Mouse (Mus musculus) CD4-positive, CD25-positive, alpha-beta regulatory T cell, adult 4 months (primary cell): ENCODE results near the gene Mrpl18. TPM values are rescaled to one million over a fixed set of nuclear protein-coding genes. Genes with fewer than 3 reads are reported as not detected.
"Not testable (repeated sequence)": the region's sequence is repeated elsewhere in the genome, so short reads cannot be mapped to it uniquely, and the experiment has no call there.

Experiments used
- ATAC-seq: one replicate; pipeline ENCODE4 v1.8.0; 2017
- polyA plus RNA-seq, 2 experiments: library from polyadenylated mRNA; unstranded; fragments of 100-300 nt; shearing (Covaris generic); gene quantifications; one replicate each; pipeline ENCODE4 v1.2.1; 2017

The Mrpl18 gene
- polyA plus RNA-seq, 2 experiments from 2014 or later: 187 to 190 TPM

DNA sequence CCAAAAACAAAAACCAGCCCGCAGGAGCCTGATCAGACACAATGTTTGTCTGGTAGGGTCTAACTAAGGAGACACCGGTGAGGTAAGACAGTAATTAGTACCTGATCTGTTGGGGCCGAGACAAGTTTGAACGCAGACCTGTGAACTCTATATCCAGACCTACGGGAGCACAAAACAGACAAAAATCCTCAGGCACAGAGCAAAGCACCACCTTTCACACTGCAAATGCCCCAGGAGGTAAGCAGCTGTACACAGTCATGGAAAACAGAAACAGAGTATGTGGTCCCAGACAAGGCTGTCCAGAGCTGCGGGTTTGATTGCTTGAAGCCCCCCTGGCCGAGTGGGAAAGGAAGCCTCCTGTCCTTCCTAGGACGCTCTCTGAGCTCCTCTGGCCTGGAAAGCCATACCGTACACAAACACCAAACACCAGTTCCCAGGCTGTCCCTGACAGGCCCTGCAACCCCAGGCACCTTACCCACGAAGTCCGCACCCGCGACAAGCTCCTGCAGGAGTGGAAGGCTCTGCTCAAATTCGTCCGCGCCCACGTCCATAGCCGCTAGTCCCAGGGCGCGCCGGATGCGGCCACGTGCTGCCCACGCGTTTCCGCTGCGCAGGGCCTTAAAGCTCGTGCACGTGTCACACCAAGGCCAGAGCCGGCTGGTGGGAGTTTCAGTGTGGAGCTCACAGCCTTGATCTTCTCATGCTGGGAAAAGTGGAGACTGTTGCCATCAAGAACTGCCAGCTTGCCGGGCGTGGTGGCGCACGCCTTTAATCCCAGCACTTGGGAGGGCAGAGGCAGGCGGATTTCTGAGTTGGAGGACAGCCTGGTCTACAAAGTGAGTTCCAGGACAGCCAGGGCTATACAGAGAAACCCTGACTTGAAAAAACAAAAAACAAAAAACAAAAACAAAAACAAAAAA lies 6.5 kb downstream of the Mrpl18 start, which contains the start of gene Pnldc1:
Gene Pnldc1 (minus strand): TSS at position 870 of the 920 bp plus-strand sequence.
- ATAC-seq: no peak

GRCm38 (mm10) chr17:12906436-12906835 lies 9.7 kb downstream of the Mrpl18 start:
- no peak for ATAC-seq

- no peak for ATAC-seq
These were observed 10.3 kb downstream of the Mrpl18 start for GRCm38 (mm10) chr17:12905810-12906209.

DNA sequence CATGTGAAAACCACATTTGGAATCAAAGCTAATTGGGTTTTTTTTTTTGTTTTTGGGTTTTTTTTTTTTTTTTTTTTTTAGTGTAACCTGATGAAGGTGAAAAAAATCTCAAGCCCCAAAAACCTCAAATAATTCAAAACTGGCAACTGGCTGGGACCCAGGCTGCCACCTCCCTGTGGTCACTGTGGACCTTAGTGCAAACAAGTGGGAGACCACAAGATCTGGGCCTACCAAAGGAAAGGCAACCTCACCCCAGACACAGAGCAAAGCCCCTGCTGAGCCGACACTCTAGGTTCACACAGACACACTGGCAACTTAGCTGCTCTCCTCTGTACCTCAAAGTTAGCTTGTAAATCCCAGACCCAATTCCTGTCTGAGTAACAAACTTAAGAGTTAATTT lies 11.8 kb downstream of the Mrpl18 start:
- ATAC-seq: no peak

- ATAC-seq: no peak
These were observed 12.5 kb downstream of the Mrpl18 start for GRCm38 (mm10) chr17:12903372-12904333.

DNA sequence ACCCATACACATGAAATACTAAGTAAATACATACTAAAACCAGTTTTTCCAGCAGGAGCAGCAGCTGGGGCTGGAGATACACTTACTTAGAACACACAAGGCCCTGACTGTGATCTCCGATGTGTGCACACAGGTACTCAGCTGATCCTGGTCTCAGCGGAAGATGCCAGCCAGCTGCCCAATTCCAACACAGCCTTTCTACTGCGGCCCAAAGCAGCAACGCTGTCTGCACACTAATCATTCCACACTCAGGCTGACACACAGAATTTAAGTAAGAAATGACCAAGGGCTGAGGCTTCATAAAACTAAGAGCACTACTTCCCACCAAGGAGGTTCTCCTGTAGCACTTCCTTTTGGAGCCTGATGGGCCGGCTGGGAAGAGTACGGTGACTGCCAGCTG lies 13.9 kb downstream of the Mrpl18 start:
- no peak for ATAC-seq

DNA sequence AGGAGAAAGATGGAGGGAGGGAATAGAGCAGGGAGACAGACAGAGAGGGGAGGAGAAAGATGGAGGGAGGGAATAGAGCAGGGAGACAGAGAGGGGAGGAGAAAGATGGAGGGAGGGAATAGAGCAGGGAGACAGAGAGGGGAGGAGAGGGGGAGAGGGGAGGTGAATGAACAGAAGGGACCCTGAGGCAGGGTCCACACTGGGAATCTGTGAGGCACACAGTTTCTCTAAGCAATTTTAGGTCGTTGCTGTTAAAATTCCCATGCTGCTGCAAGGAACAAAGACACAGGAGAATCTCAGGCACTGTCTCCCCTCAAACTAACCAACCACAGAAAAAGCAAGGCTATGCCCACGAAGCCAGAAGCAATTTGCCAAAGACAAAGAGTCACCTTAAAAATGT lies 17.5 kb downstream of the Mrpl18 start:
- ATAC-seq: not testable (repeated sequence)

GRCm38 (mm10) chr17:12897674-12898073 lies 18.5 kb downstream of the Mrpl18 start:
- ATAC-seq: no peak

- ATAC-seq: no peak
These were observed 24.1 kb downstream of the Mrpl18 start for GRCm38 (mm10) chr17:12892033-12892432.

DNA sequence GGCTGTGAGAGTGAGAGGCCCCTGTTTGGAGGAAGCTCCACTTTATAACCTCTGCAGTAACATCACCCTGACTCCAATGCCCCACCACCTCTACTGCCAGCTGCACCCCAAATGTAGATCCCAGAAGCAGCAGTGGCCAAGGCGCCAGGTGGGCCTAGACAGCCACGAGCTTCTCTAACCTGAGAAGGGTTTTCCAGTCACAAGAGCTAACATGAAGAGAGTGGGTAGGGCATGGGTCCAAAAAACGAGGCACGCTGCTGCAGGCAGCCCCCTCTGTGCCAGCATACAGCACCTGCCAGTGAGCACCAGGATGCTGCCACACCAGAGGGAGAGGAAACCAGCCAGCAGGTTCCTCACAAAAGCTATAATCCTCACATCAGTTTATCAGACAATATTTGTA lies 25.1 kb downstream of the Mrpl18 start:
- ATAC-seq: no peak

- no peak for ATAC-seq
These were observed 28.9 kb downstream of the Mrpl18 start for GRCm38 (mm10) chr17:12887021-12887775.

DNA sequence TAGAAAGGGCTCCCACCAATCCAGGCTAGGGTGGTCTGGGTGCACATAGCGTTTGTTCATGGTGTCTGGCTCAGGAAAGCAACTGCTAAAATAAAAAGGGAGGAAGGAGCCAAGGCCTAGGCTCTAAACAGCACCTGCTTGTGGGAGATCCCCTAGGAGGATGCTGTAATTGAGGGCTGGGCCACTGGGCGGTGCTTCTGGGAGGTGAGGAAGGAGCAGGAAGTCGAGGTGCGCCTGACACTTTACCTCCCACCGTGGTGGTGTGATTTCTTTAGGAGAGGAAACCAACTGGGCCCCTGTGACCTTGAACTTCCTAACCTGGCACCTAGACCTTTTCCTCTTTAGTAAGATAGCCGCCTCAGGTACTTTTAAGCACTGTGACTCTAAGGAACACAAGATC lies 29.5 kb downstream of the Mrpl18 start:
- ATAC-seq: peak; percentile 100

DNA sequence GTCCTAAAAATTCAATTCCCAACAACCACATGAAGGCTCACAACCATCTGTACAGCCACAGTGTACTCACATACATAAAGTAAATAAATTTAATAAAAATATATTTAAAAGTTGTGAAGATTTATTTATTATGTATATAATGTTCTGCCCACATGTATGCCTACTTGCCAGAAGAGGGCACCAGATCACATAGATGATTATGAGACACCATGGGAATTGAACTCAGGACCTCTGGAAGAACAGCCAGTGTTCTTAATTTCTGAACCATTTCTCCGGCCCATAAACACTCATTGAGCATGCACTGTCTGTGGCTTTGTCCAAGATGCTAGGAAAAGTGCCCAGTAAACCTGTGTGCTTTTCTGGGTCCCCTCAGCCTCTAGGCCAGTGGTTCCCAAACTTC lies 34.9 kb downstream of the Mrpl18 start:
- ATAC-seq: no peak

DNA sequence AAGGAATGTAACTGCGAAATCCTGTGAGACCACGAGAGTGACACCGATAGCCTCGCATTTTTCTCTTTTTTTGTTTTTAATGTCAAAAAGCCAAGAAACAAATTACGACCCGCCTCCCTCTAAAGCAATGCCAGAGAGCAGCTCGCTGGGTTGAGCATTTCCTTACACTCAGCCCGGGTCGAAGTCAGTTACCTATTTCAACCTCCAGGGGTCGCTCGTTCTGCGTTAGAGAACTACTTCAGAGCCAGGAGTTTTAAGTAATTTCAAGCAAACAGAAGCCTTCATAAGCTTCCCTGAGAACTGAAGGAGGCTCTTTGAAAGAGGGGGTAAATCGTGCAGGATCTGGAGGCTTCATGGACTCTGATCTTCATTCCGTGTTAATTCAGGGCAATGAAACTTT lies 36.0 kb downstream of the Mrpl18 start:
- peak; percentile 96 for ATAC-seq

GRCm38 (mm10) chr17:12875734-12876133 lies 40.4 kb downstream of the Mrpl18 start, which contains the start of gene Mrgprh:
Gene Mrgprh, plus strand, starts transcription at chr17:12876034.
- ATAC-seq: no peak

DNA sequence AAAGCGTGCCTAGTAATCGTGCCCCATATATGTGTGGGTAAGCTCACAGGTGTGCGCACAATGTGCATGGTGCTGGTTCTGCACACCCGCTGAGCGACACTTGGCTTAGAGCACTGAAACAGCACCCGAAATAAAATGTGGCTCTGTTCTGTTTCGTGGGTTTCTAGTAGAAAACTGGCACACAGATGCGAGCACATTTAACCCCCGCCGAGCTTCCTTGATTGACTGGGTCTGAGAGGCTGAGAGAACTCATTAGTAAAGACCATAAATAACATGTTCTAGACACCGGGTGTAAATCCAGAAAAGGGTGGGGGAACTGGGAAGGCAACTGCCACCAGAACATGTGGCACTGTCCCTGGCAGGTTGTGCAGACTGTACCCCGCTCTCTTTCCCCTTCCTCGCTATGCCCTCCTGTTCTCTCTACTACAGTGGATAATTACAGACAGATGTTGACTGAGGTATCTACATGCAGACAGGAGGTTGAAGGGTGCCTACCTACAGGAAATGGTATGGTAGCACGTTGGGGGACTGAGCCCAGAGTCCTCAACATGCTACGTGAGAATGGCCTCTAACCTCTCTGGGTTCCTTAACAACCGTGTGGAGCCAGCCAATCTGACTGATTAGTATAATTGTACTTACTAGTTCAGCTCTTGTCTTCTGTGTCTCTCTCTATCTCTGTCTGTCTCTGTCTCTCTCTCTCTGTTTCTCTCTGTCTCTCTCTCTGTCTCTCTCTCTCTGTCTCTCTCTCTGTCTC lies 43.7 kb downstream of the Mrpl18 start:
- no peak for ATAC-seq

DNA sequence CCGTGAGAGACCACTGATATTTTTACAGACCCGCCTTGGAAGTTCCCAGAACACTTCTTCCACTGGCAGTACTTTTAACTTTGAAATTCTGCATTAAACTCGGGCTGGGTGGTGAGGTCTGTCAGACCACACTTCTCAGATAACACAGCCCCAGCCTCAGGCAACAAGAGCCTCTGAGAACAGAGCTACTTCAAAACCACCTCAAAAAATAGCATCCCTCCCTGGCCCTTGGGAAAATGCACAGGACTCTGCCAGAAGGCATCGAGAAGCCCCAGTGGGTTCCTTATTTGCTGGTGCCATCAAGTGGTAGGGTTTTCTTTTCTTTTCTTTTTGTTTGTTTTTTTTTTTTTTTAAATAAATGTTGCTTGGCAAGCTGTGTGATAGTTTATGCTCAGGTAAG lies 47.5 kb downstream of the Mrpl18 start:
- no peak for ATAC-seq

DNA sequence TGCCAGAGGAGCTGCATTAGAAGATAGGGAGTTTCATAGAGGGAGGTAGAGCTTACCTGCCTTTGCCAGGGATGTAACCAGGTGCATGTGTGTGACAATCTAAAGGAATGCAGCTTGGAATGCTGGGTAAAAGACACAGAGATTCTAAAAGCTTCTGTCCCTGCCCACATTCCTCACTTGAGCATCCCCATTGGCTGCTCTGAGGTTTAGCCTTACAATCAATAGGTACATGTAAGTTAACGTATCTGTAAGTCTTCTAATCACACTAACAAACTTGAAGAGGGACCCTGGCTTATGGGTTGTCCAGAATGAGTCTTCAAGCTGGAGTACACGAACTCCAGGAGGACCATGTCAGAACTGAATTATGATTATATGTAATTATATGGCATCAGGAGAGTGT lies 48.1 kb downstream of the Mrpl18 start, which contains the start of gene Mas1:
Gene Mas1 (minus strand): TSS at position 101 of the 400 bp plus-strand sequence.
- no peak for ATAC-seq

- no peak for ATAC-seq
These were observed 49.3 kb downstream of the Mrpl18 start for GRCm38 (mm10) chr17:12866853-12867252.

DNA sequence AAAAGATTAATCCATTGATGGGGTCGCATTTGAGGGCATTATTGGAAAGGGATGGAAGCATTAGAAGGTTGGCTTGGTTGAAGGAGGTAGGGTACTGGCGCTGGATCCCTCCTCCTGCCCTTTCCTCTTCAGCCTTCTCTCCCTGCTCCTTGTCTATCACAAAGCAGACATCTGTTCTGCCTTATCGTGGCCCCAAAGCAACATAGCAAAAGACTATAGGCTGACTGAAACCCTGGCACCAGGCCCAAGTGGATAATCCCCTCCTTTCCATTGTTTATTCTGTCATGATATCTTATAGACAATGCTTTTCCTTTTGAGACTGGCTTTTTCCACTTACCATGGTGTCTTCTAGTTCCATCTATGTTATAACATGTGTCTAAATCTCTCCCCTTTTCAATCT lies 50.7 kb downstream of the Mrpl18 start:
- ATAC-seq: no peak

GRCm38 (mm10) chr17:12864111-12864510 lies 52.0 kb downstream of the Mrpl18 start:
- no peak for ATAC-seq
